Mouse (Mus musculus): ENCODE measurements around the gene Scpep1.

- TF ChIP-seq GATA1 (IDR thresholded peaks at IDR 0.05; ENCODE audit: borderline replicate concordance, low read length) (no peak), POLR2AphosphoS5 (IDR thresholded peaks at IDR 0.05; ENCODE audit: insufficient replicate concordance, low read depth, low read length) (no peak), TAL1 (conservative IDR thresholded peaks at IDR 0.05; ENCODE audit: low read depth, low read length) (no peak), CTCF (IDR thresholded peaks at IDR 0.05; ENCODE audit: low read depth, low read length) (peak; percentile 11; the same call in 1 of the 2 replicates)
Measured at GRCm38 (mm10) chr11:88908557-88909211, 46.6 kb downstream of the Scpep1 start.

Measured in G1E (cell line).